Mouse (Mus musculus): ENCODE measurements around the gene Capn10. TPM values are rescaled to one million over a fixed set of nuclear protein-coding genes. Genes with fewer than 3 reads are reported as not detected.
"Not testable (repeated sequence)": the region's sequence is repeated elsewhere in the genome, so short reads cannot be mapped to it uniquely, and the experiment has no call there.

Capn10 gene
- polyA plus RNA-seq, 1 experiment from 2014 or later: 37.7 TPM

GRCm38 (mm10) chr1:92939746-92940145, 5.6 kb downstream of the Capn10 start:
- CTCF ChIA-PET: interaction anchor here (1.3 kb wide), 1 partner anchor 10 kb away, joined by 3 read pairs; no protein-coding TSS in a partner anchor
- POLR2A ChIA-PET: no interaction called here
- H3K27me3 ChIP-seq: no peaks in the 10 kb centered on the region
- DNase-seq (ENCODE audit: low read depth, low spot score): no peak
- TF ChIP-seq CTCF (IDR thresholded peaks at IDR 0.05): no peak
- no peak for ATAC-seq
- in situ Hi-C loops (cut with MboI; ENCODE audit: low pct_unique_long_range_greater_than_20kb): no loop called here

- no peaks in the 10 kb centered on the region for H3K27me3 ChIP-seq
- in situ Hi-C loops (cut with MboI; ENCODE audit: low pct_unique_long_range_greater_than_20kb): no loop called here
- POLR2A ChIA-PET: no interaction called here
- DNase-seq (ENCODE audit: low read depth, low spot score) (no peak), ATAC-seq (no peak)
- CTCF ChIA-PET: no interaction called here
- TF ChIP-seq CTCF (IDR thresholded peaks at IDR 0.05): no peak
These were observed 9.2 kb downstream of the Capn10 start for GRCm38 (mm10) chr1:92943219-92943989.

- in situ Hi-C loops (cut with MboI; ENCODE audit: low pct_unique_long_range_greater_than_20kb): no loop called here
- no peak for DNase-seq (ENCODE audit: low read depth, low spot score)
- TF ChIP-seq CTCF (IDR thresholded peaks at IDR 0.05): no peak
- ChIA-PET CTCF (no interaction called here), POLR2A (no interaction called here)
- H3K27me3 ChIP-seq: no peaks in the 10 kb centered on the region
- ATAC-seq: no peak
These were observed 13.8 kb downstream of the Capn10 start for GRCm38 (mm10) chr1:92947966-92948365.

- H3K27me3 ChIP-seq: no peaks in the 10 kb centered on the region
- ATAC-seq (no peak), DNase-seq (ENCODE audit: low read depth, low spot score) (no peak)
- in situ Hi-C loops (cut with MboI; ENCODE audit: low pct_unique_long_range_greater_than_20kb): no loop called here
- no peak for TF ChIP-seq CTCF (IDR thresholded peaks at IDR 0.05)
- ChIA-PET POLR2A (interaction anchor here (0.8 kb wide), 1 partner anchor 11 kb away, joined by 3 read pairs; no protein-coding TSS in a partner anchor), CTCF (interaction anchor here (1.1 kb wide), 1 partner anchor 9 kb away, joined by 3 read pairs; no protein-coding TSS in a partner anchor)
These were observed 15.2 kb downstream of the Capn10 start for GRCm38 (mm10) chr1:92949426-92949825.

GRCm38 (mm10) chr1:92950607-92951006, 16.4 kb downstream of the Capn10 start, which contains the start of gene Gpr35:
Gene Gpr35 (plus strand): TSS chr1:92950865.
- in situ Hi-C loops (cut with MboI; ENCODE audit: low pct_unique_long_range_greater_than_20kb): no loop called here
- DNase-seq (ENCODE audit: low read depth, low spot score) (no peak), ATAC-seq (no peak)
- ChIA-PET CTCF (no interaction called here), POLR2A (no interaction called here)
- TF ChIP-seq CTCF (IDR thresholded peaks at IDR 0.05): no peak
- H3K27me3 ChIP-seq: no peaks in the 10 kb centered on the region

- POLR2A ChIA-PET: no interaction called here
- no peak for DNase-seq (ENCODE audit: low read depth, low spot score)
These were observed 19.5 kb downstream of the Capn10 start for GRCm38 (mm10) chr1:92953641-92954040.

GRCm38 (mm10) chr1:92956571-92957335, 22.6 kb downstream of the Capn10 start:
- CTCF ChIA-PET: interaction anchor here (1.5 kb wide), 1 partner anchor 53 kb away, joined by 4 read pairs; no protein-coding TSS in a partner anchor
- in situ Hi-C loops (cut with MboI; ENCODE audit: low pct_unique_long_range_greater_than_20kb): not testable (repeated sequence)

More at GRCm38 (mm10) chr1:92953641-92954040, 19.5 kb downstream of the Capn10 start:
- H3K27me3 ChIP-seq: peaks cover 5% of the 10 kb centered on the region
- CTCF ChIA-PET: interaction anchor here (1.3 kb wide), 1 partner anchor 11 kb away, joined by 3 read pairs; no protein-coding TSS in a partner anchor
- no peak for TF ChIP-seq CTCF (IDR thresholded peaks at IDR 0.05)
- no peak for ATAC-seq
- in situ Hi-C loops (cut with MboI; ENCODE audit: low pct_unique_long_range_greater_than_20kb): no loop called here

GRCm38 (mm10) chr1:92958999-92959398, 24.8 kb downstream of the Capn10 start:
- in situ Hi-C loops (cut with MboI; ENCODE audit: low pct_unique_long_range_greater_than_20kb): no loop called here
- ATAC-seq (no peak), DNase-seq (ENCODE audit: low read depth, low spot score) (no peak)
- POLR2A ChIA-PET: no interaction called here
- H3K27me3 ChIP-seq: peaks cover 17% of the 10 kb centered on the region
- TF ChIP-seq CTCF (IDR thresholded peaks at IDR 0.05): no peak
- CTCF ChIA-PET: no interaction called here

More at GRCm38 (mm10) chr1:92956571-92957335, 22.6 kb downstream of the Capn10 start:
- ATAC-seq; POLR2A ChIA-PET; DNase-seq (ENCODE audit: low read depth, low spot score): not testable (repeated sequence)
- TF ChIP-seq CTCF (IDR thresholded peaks at IDR 0.05): peak; percentile 84
- H3K27me3 ChIP-seq: peaks cover 10% of the 10 kb centered on the region

GRCm38 (mm10) chr1:92970791-92971190, 36.6 kb downstream of the Capn10 start:
- DNase-seq (ENCODE audit: low read depth, low spot score); ATAC-seq; CTCF ChIA-PET; in situ Hi-C loops (cut with MboI; ENCODE audit: low pct_unique_long_range_greater_than_20kb); POLR2A ChIA-PET; H3K27me3 ChIP-seq: not testable (repeated sequence)

GRCm38 (mm10) chr1:92971879-92972795, 38.0 kb downstream of the Capn10 start:
- in situ Hi-C loops (cut with MboI; ENCODE audit: low pct_unique_long_range_greater_than_20kb): no loop called here
- no peak for DNase-seq (ENCODE audit: low read depth, low spot score)
- CTCF ChIA-PET: no interaction called here

More at GRCm38 (mm10) chr1:92971879-92972795, 38.0 kb downstream of the Capn10 start:
- no peak for ATAC-seq
- no peak for TF ChIP-seq CTCF (IDR thresholded peaks at IDR 0.05)
- POLR2A ChIA-PET: no interaction called here
- no peaks in the 10 kb centered on the region for H3K27me3 ChIP-seq
